Mouse (Mus musculus) layer of hippocampus, adult 9-10 months (tissue): ENCODE results near the gene Ppil6.

Source experiments
- DNase-seq: peaks from one replicate; pipeline ENCODE4 v3.0.0; 2022; ENCODE audit warnings: low spot score

Ppil6 gene

DNA sequence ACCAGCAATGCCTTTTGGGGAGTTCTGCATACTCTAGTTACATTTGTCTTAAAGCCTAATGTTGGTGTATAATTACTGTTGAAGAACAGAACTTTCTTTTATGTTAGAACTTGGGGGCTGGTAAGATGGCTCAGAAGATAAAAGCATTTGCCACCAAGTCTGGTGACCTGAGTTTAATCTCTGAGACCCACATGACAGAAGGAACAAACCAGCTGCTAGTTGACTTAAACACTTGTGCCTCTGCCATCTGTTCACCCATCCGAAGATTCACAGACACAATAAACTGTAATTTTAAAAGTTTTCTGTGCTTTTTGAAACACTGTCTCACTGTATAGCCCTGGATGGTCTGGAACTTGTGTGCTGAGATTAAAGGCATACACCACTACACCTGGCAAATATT is 35.5 kb downstream of the Ppil6 start:
- no peak for DNase-seq

DNA sequence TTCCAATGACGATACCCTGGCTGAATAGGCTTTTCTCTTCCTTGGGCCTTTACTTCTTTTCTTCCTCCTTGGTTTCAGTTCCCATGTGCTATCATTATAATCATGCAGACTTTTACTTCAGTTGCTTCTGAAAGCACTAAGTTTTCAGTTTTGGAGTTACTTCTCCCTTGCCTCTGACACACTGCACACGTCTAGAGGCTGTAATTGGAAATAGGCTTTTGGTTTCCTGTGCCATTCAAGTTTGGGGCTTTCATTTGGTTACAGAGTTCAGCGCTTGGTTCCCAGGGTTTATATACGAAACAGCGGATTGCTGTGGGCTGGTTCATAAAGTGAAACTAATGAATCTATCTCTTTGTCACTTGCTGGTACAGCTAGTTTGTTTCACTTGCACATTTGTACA is 39.7 kb downstream of the Ppil6 start:
- DNase-seq: no peak

DNA sequence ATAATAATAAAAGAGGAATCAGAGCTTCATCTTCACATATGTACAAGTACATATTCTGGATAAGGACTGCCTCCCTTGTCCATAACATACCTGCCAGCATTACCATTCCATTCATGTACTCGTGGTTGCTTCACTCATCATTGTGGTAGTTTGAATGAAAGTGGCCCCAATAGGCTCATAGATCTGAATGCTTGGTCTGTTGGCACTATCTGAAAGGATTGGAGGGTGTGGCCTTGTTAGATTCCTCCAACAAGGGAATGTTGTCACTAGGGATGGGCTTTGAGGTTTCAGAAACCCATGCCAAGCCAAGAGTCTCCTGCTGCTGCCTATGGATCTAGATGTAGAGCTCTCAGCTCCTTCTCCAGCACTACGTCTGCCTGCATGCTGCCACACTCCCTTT is 45.8 kb downstream of the Ppil6 start:
- DNase-seq: no peak

DNA sequence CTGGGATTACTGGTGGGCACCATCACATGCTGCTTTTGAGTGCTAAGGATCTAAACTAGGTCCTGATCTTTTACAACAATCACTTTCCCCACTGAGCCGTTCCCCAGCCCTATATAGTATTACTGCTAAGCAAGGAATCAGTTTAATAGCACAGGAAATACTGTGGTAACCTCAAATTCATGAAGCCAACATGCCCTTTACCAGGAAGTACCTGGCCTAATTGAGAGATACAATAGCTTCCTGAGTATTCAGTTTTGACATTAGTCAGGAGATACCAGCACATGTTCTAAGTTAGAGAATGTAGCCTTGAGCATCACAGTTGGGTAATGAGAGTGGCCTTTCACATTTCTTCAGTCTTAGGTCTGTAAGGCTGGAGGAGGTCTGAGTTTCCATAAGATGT is 46.5 kb downstream of the Ppil6 start:
- DNase-seq: no peak

DNA sequence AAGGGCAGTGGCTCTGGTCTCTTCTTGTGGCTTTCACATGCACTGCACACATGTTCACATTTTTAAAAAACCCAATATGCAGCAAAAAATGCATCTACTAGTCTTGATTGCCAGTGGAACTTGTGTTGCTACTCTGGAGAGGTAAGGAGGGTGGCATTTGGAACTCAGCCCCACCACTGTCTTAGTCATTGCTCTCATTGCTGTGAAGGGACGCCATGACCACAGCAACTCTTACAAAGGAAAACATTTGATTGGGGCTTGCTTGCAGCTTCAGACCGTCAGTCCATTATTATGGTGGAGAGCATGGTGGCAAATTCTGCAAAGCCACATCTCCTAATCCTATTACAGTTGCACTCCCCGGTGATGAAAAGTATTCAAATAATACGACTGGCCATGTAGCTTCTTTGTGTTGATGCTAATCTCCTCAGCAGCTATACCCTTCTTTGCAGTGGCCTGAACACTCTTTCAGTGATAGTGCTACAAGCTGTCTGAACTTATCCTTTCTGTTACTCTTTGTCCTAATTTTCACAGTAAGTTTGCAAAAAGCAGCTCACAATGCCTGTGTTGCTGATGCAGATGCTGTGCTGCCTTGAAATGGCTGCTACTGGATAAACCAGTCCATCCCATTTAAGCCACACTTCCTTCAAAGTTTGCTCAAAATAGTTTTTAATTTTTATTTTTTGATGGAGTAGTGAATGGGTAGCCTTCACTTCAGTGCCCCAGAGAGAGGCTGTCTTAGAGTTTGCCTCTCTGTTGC is 47.2 kb downstream of the Ppil6 start:
- DNase-seq: no peak

DNA sequence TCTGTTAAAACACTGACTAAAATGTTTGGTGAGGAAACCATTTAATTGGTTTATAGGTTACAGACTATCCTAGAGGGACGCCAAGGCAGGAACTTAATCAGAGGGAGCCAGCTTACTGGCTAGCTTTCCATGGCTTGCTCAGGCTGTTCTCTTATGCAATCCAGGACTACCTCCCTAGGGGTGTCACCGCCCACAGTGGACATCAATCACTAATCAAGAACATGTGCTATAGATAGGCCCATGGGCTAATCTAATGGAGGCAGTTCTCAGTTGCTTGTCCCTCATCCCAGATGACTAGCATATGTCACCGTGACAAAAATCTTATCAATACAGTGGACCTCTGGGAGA is 47.7 kb downstream of the Ppil6 start:
- no peak for DNase-seq

DNA sequence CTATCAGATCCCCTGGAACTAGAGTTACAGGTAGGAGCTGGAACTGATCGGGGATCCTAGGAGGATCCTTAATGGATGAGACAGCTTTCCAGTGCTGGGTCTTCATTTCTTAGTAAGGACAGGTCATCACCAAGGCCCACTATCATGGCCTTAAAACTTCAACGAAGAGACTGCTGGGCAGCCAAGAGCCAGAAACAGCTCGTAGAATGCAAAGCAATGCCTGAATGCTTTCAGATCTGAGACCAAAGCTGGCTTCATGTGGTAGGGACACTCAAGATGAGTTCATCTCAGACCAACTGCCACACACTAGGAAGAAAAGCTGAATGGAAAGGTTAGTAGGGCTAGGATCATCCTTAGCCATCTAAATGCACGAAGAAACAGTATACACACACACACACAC is 48.7 kb downstream of the Ppil6 start:
- DNase-seq: no peak

DNA sequence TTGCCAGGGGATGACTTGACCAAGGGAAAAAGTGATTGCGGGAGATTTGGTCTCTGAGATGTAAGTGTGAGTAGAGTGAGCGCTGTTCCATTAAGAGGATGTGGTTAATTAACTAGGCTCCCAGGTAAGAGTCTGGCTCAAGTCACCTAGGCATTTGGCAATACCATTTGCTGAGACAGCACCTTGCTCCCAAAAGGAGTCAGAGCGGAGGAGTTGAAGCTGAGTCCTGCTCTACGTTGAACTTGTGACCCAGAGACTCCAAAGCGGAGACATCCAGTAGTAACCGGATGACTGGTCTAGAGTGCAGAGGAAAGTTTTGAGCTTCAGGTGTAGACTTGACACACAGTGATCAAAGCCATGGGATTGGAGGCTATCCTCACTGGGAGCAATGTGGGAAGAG is 51.8 kb downstream of the Ppil6 start:
- no peak for DNase-seq

DNA sequence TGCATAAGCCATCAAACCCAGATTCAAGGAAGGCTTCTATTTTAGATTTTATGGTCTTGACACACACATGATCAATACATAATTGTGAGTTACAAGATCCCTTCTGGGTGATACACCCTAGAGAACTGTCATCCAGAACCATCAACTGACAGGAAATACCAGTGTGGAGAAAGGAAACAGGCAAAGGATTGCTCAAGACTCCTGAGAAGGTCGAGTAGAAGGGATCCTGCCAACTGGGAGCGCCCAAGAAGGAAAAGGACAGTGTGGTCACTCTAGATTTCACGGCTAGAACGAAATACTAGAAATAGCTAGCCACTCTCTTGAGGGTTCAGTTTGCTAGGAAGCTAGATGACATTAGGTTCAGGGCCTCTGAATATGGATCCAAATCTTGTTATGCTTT is 53.2 kb downstream of the Ppil6 start:
- no peak for DNase-seq

DNA sequence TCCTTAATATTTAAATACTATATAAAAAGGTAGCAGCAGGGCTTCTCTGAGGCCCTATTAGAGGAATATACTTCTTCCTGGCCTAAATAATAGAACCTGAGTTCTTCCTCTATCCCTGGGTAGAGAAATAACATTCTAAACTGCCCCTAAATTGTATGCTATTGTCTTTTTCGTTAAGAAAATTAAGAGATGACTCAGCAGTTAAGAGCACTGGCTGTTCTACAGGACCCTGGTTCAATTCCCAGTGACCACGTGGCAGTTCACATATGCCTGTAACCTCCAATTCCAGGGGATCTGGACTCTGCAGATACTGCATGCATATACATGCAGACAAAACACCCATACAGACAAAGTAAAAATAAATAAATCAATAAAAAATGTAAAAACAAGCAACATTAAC is 53.6 kb downstream of the Ppil6 start:
- DNase-seq: no peak

DNA sequence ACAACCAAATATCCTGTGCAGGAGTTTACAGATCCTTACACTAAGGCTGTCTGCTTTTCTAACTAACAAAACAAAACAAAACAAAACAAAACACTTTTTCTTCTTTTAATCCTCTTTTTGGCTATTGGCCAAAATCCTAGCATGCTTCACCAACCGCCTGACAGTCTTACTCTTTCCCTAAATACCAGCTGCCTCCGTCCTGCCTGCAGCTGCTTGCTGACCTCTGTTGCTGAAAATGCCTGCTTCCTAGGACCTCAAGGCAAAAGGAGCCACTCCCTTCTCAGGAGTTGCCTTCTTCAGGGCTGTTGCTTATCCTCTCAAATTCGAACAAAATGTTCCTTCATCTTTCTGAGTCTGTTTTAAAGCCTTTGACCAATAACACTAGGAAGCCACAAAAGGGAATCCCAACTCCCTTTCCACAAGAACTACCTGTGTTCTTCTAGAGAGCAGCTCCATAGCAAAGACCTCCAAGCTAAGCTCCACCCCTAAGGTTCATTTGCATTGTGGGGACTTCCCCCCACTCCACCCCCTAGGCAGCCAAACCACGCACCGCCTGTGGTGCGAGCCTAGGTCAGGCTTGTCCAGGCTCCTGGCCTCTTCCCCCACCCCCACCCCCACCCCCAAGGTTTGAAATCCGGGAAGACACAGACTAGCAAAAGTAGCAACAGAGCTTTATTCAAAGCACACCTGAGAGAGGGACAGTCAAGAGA is 54.4 kb downstream of the Ppil6 start:
- DNase-seq: no peak

DNA sequence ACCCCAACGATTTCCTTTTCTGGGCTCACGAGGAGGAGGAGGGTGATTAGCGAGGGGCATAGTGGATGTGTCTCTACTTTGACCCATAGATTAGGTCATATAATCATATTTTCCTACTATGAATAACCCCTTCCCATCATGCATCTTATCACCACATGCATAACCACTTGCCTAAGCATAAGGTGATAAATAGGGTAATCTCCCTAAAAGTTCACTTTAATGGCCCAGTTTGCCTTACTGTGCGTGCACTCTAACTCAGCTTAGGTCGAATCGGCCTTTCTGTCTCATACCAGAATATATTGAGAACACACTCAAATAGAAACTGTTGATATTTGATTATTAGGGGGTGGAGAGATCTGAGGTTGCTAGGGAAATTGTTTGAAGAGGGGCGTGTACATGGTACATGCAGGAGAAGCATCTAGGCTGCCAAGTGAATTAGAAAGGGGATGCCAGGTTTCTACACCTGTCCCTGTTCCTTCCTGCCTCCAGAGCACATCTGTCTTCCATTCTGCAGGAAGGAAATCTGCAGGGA is 55.1 kb downstream of the Ppil6 start:
- no peak for DNase-seq

DNA sequence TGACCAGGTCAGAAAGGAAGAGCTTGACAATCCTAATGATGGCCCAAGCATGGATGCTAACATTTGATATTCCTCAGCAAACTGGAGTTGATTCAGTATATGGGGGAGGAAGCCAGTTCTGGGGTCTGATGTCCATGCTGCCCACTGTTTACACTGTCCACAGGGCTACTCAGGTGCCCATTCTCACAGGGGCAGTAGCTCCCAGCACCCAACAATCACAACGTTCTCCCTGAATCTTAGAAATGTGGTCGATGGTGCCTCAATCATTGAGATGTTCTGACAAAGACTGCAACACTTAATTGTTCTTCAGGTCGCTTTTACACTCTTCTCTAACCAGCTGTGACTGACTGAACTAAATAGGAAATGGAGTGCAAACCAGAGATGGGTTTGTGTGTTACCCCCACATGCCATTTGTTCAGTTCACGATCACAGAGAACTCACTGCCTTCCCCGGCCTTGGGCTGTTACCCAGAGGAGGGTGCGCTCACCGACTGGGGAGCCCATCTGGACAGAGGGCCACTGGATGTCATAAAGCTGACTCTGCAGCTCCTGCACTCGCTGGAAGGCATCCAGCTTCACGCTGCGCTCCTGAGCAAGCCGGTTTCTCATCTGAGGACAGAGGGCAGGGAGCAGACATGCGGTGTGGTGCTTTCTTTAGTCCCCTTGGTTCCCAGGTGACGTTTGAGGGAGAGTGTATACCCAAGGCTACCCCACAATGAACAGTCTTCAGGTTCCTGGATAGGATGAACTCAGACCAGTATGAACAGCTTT is 56.3 kb downstream of the Ppil6 start:
- no peak for DNase-seq

DNA sequence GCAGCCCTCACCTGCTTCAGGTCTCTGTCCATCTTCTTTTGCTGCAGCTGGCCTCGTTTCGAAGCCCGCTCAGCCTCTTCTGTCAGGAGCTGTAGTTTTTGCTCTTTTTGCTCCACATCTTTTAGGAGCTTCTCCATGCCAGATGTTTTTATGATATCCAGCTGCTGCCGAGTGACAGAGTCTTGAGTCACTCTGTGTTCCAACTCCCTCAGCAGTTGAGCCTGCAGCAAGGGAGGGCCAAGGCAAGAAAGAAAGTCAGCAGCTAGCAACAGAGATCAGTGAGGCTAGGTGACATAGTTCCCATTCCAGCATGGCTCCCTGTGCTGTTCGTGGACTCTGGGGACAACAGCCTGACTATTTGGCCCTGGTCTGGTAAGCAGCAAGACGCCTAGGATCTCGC is 60.5 kb downstream of the Ppil6 start:
- DNase-seq: no peak

DNA sequence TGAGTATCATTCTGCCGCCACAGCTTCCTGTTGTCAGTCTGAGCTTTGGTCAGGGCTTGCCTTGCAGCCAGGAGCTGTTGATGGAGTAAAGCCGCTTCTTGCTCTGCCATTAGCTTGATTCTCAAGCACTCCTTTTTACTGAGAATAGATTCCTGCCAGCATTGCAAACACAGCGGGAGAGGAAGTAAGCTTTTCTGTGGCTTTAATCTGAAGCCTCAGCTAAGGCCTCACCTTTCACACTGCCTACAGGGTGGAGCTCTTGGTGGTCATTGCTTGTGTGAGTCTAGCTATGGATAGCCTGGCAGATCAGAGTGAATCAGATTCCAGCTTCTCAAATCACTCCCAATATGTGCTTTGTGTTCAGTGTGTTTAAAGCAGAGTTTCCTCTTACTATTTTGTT is 62.1 kb downstream of the Ppil6 start:
- DNase-seq: no peak

DNA sequence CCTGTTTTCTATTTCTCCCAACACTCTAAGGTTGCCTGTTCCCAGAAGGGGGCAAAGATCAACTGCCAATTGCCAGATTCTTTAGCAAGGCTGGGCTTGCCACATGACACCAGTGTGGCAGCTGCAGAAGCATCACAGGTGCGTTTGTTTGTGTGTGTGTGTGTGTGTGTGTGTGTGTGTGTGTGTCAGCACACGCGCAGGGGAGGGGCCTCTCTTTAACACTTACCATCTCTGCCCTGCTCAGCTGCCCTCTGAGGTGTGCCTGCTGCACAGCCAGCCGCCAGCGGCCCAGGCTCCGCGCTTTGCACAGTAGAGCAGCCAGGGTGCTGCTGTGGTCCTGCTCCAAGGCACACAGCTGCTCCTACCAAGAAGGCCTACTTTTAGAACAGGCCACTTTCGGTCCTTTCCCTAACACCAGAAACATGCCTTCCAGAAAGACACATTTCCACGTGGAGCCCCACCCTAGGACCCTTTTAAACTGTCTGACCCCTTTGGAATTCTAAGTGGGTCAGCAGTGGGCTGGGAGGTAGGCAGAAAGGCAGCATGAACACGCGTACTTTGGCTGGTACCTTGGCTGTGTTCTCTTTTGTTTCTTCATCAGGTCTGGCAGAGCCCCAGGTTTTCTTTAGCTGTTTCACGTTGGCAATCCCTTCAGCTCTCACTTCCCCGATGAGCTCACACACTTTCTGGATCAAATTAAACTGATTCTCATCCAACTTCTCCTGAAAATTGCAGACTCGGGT is 62.8 kb downstream of the Ppil6 start:
- DNase-seq: no peak

DNA sequence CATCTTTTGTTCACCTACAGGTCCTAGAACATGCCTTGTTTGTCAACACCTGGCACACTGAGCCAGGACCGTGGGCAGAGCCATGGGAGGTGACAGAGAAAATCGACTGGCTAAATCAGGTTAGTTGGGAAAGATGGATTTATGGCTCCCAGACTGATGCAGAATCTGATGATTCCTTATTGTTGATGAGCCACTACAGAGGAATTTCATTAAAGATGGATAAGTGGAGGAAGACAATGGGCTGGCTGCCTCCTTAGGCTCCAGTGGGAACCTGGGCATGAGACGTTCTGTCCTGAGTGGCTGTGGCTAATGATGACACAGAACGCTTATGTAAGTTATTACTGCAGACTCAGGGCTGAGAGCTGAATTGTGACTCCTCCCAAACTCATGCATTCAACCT is 63.5 kb downstream of the Ppil6 start:
- DNase-seq: no peak

DNA sequence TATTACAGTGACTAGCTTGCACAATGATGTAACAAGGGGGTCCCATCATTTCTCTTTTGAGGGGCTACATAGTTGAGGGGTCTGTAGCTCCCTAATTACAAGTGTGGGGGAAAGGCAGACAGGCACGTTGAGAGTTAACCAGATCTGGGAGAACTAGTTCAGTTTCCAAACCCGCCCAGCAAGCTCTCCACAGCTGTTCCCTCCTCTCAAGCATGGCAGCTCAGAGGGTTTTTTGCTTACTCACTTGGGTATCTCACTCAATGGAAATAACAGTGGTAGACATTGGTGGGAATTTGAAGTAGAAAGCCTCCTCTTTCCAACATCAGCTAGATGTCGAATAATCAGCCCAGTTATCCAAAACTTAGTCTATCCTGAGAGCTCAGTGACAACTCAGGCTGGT is 64.8 kb downstream of the Ppil6 start:
- no peak for DNase-seq

DNA sequence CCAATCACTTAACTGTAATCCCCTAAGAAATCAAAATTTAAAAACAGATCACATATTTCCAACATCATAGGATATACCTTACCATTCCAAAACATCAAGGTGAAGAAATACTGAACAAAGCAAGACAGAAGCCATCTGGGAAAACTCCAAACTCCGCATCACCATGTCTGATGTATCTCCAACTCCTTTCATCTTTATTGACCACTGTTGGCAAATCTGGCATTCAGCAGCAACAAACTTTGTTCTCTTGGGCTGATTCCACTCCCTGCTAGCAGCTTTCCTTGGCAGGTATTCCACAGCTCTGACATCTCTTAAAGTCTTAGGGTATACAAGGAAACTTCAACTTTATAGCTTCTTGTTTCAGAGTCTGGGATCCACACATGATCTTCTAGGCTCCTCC is 68.2 kb downstream of the Ppil6 start:
- no peak for DNase-seq

DNA sequence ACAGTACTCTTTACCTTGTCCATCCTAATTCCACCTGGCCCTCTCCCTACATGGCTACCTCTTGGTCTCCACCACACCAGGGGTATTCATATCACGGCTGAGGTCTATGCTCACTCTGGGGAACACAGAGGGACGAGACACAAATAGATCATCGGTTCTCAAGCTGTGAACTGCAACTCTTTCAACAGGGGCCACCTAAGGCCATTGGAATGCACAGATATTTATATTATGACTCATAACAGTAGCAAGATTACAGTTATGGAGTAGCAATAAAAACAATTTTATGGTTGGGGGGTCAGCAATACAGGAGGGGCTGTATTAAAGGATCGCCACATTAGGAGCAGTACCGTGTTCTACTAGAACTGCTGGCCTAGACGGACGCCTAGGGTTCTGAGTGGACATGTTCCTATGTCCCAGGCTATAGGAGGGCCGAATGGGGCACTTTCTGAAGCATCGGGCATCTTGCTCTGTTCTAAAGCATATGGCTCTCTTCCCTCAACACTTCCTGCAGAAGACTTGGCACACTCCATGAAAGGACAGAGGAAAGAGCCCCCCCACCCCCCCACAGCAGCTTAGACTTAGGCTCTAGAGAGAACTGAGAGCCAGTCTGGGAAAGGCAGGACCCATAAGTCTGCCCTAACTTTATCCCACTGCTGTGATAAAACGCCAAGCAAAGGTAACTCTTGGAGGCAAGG is 71.6 kb downstream of the Ppil6 start:
- DNase-seq: no peak
